Mouse (Mus musculus): ENCODE results near the gene Cant1.

GRCm38 (mm10) chr11:118360491-118360890 lies 58.4 kb downstream of the Cant1 start:
- TF ChIP-seq POLR2A (IDR thresholded peaks at IDR 0.05; ENCODE audit: control insufficient read depth in 1 of 2, insufficient read depth in 1 of 2, low read depth in 1 of 2, low read length in 2 of 2, poor library complexity in 1 of 2) (no peak), GABPA (IDR thresholded peaks at IDR 0.05; ENCODE audit: low read depth, low read length) (no peak), POLR2AphosphoS5 (IDR thresholded peaks at IDR 0.05; ENCODE audit: borderline replicate concordance, low read depth, low read length) (no peak), USF1 (IDR thresholded peaks at IDR 0.05; ENCODE audit: low read depth, low read length) (no peak), CTCF (IDR thresholded peaks at IDR 0.05 in 2 of 3, conservative IDR thresholded peaks at IDR 0.05 in 1 of 3; ENCODE audit: control insufficient read depth in 1 of 3, insufficient read depth in 1 of 3, low read depth in 2 of 3, low read length in 3 of 3, poor library complexity in 1 of 3, severe bottlenecking in 1 of 3) (no peak)

Data from MEL (cell line).